Mouse (Mus musculus) limb, embryonic 11.5 days (tissue): ENCODE data around the gene Cacna2d4. TPM values are rescaled to one million over a fixed set of nuclear protein-coding genes. Genes with fewer than 3 reads are reported as not detected.

Experiments
- ATAC-seq: fragments of 200-750 bp; cut with Nextera tagmentation; 2 replicates; pipeline ENCODE4 v1.8.0; 2017; ENCODE audit warnings: low read depth; ENCODE audit not compliant: insufficient number of reproducible peaks, low FRiP score, low TSS enrichment
- DNase-seq: peaks from one replicate; pipeline ENCODE4 v3.0.0-alpha.2; 2015; ENCODE audit warnings: low spot score
- H3K27ac ChIP-seq: fragments of 300-500 bp; sonication (generic); replicated peaks from 2 replicates; pipeline ENCODE4 v1.5.1; 2014; ENCODE audit warnings: low read depth, mild to moderate bottlenecking, low read length
- H3K27me3 ChIP-seq: fragments of 300-500 bp; sonication (generic); 2 replicates; pipeline ENCODE4 v1.6.1; 2014; ENCODE audit warnings: mild to moderate bottlenecking, low read length, mixed read lengths; ENCODE audit not compliant: control insufficient read depth, insufficient read depth
- H3K36me3 ChIP-seq: fragments of 300-500 bp; sonication (generic); 2 replicates; pipeline ENCODE4 v1.6.1; 2014; ENCODE audit warnings: mild to moderate bottlenecking, low read length, moderate library complexity, mixed read lengths; ENCODE audit not compliant: control insufficient read depth, insufficient read depth
- H3K4me1 ChIP-seq: fragments of 300-500 bp; sonication (generic); 2 replicates; pipeline ENCODE4 v1.6.1; 2014; ENCODE audit warnings: low read length, mixed read lengths; ENCODE audit not compliant: control insufficient read depth, insufficient read depth
- H3K4me2 ChIP-seq: fragments of 300-500 bp; sonication (generic); 2 replicates; pipeline ENCODE4 v1.6.1; 2014; ENCODE audit warnings: low read depth, mild to moderate bottlenecking, moderate library complexity; ENCODE audit not compliant: severe bottlenecking
- H3K4me3 ChIP-seq: fragments of 300-500 bp; sonication (generic); 2 replicates; pipeline ENCODE4 v1.5.1; 2014; ENCODE audit warnings: low read depth, low read length
- H3K9ac ChIP-seq: fragments of 300-500 bp; sonication (generic); 2 replicates; pipeline ENCODE4 v1.6.1; 2014; ENCODE audit warnings: mild to moderate bottlenecking, low read length
- H3K9me3 ChIP-seq: fragments of 300-500 bp; sonication (generic); 2 replicates; pipeline ENCODE4 v1.6.1; 2016; ENCODE audit warnings: low read length; ENCODE audit not compliant: control insufficient read depth
- WGBS: fragments of 180-500 bp; shearing (Covaris S2); extraction: QIAGEN DNeasy Blood & Tissue Kit; methylation state at CpG from one replicate; pipeline ENCODE4 v1.1.7; 2014; 5-methylcytosine and 5-hydroxymethylcytosine counted together
- polyA plus RNA-seq: library from polyadenylated mRNA; unstranded; fragments of >200 nt; fragmentation: Nextera tagmentation; extraction: Ambion mirVana; gene quantifications from 2 replicates; pipeline ENCODE4 v1.2.1, GENCODE M21; 2014

The Cacna2d4 gene
- polyA plus RNA-seq, 1 experiment from 2014 or later = 0.03 TPM

GRCm38 (mm10) chr6:119330506-119330905 lies 94.2 kb downstream of the Cacna2d4 start, which contains the start of gene Lrtm2:
Lrtm2 (minus strand) TSS chr6:119330766.
- Histone ChIP-seq H3K9ac (no peak within 1 kb of the TSS; the same call in 1 of the 2 replicates), H3K9me3 (no peaks in the 10 kb centered on the region), H3K36me3 (no peaks in the 10 kb centered on the region), H3K27me3 (peaks cover 37% of the 10 kb centered on the region), H3K4me3 (peak within 1 kb of the TSS; percentile 20), H3K4me2 (peak within 1 kb of the TSS; percentile 39), H3K4me1 (peaks cover 8% of the 10 kb centered on the region; the same call in 1 of the 2 replicates), H3K27ac (no peak within 1 kb of the TSS)
- DNase-seq (peak; percentile 28), ATAC-seq (no peak)
- WGBS = under 1% methylated on average over 31 of the region's 31 CpGs

- no peaks in the 10 kb centered on the region for H3K36me3 ChIP-seq
- H3K4me2 ChIP-seq = no peak overlapping the region
- no peaks in the 10 kb centered on the region for H3K9me3 ChIP-seq
- no peak overlapping the region for H3K9ac ChIP-seq
- no peak overlapping the region for H3K4me3 ChIP-seq
- H3K27ac ChIP-seq = no peak overlapping the region
- DNase-seq (no peak), ATAC-seq (peak; percentile 27; the same call in 1 of the 2 replicates)
- 9% methylated on average over 1 of the region's 1 CpGs for WGBS
- H3K4me1 ChIP-seq = peaks cover 8% of the 10 kb centered on the region; the same call in 1 of the 2 replicates
- peaks cover 37% of the 10 kb centered on the region for H3K27me3 ChIP-seq
Measured at GRCm38 (mm10) chr6:119332111-119332510, 95.8 kb downstream of the Cacna2d4 start.

DNA sequence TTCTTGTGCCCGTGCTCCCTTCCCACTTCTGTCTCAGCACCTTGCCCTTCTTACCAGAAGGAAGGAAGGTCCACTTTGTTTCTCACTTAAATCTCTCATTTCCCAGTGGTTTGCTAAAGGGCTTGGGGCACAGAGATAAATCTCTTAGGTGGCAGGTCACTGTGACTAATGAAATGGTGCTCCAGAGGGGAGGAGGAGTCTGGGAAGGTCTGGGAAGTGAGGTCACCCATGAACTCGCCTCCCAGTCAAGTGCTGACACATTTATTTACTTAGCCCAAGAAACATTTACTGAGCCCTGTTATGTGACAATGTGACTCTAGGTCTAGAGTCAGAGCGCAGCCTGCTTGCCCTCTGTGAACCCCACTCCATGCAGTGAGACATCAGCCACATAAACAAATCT lies 96.9 kb downstream of the Cacna2d4 start:
- ATAC-seq (no peak), DNase-seq (peak; percentile 34)
- Histone ChIP-seq H3K9me3 (no peaks in the 10 kb centered on the region), H3K27ac (no peak overlapping the region), H3K4me2 (no peak overlapping the region), H3K36me3 (no peaks in the 10 kb centered on the region), H3K27me3 (peaks cover 32% of the 10 kb centered on the region), H3K9ac (no peak overlapping the region), H3K4me1 (peaks cover 8% of the 10 kb centered on the region; the same call in 1 of the 2 replicates), H3K4me3 (no peak overlapping the region)
- WGBS = 4% methylated on average over 3 of the region's 3 CpGs

- WGBS = 36% methylated on average over 3 of the region's 3 CpGs
- Histone ChIP-seq H3K4me2 (no peak overlapping the region), H3K36me3 (no peaks in the 10 kb centered on the region), H3K4me1 (peaks cover 8% of the 10 kb centered on the region; the same call in 1 of the 2 replicates), H3K9me3 (no peaks in the 10 kb centered on the region), H3K27me3 (peaks cover 31% of the 10 kb centered on the region), H3K4me3 (no peak overlapping the region), H3K9ac (no peak overlapping the region), H3K27ac (no peak overlapping the region)
- DNase-seq = no peak
- ATAC-seq = no peak
Measured at GRCm38 (mm10) chr6:119333831-119334230, 97.5 kb downstream of the Cacna2d4 start.

DNA sequence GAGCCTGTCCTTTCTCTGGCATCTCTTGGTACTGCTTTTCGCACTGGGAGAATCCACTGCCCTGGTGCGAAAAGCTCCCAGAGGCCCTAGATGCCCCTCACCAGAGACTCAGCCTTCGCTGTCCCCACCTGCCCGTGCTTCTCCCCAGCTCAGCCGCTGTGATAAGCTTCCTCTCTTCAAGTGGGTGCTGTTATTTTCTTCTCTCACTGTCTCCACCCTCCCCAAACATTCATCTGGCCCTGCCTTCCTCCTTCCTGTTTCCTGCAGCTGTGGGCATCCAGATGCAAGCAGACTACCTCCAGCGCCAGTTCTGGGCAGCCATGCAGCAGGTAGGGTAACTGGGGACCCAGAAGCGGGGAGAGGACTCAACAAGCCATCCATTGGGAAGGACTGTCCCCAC lies 99.8 kb downstream of the Cacna2d4 start:
- Histone ChIP-seq H3K4me1 (no peaks in the 10 kb centered on the region), H3K36me3 (no peaks in the 10 kb centered on the region), H3K27me3 (peaks cover 9% of the 10 kb centered on the region), H3K4me3 (no peak overlapping the region), H3K9me3 (no peaks in the 10 kb centered on the region), H3K9ac (no peak overlapping the region), H3K27ac (no peak overlapping the region), H3K4me2 (no peak overlapping the region)
- ATAC-seq (no peak), DNase-seq (no peak)
- WGBS = 84% methylated on average over 7 of the region's 7 CpGs

GRCm38 (mm10) chr6:119337287-119337686 lies 101.0 kb downstream of the Cacna2d4 start:
- no peak overlapping the region for H3K27ac ChIP-seq
- H3K27me3 ChIP-seq = no peaks in the 10 kb centered on the region
- 73% methylated on average over 3 of the region's 3 CpGs for WGBS
- no peak overlapping the region for H3K4me3 ChIP-seq
- no peak overlapping the region for H3K9ac ChIP-seq
- ATAC-seq = no peak
- no peak for DNase-seq
- no peaks in the 10 kb centered on the region for H3K4me1 ChIP-seq
- no peaks in the 10 kb centered on the region for H3K9me3 ChIP-seq
- no peaks in the 10 kb centered on the region for H3K36me3 ChIP-seq
- no peak overlapping the region for H3K4me2 ChIP-seq

- DNase-seq = no peak
- Histone ChIP-seq H3K27ac (no peak overlapping the region), H3K4me1 (no peaks in the 10 kb centered on the region), H3K27me3 (no peaks in the 10 kb centered on the region), H3K36me3 (no peaks in the 10 kb centered on the region), H3K9ac (no peak overlapping the region), H3K9me3 (no peaks in the 10 kb centered on the region), H3K4me3 (no peak overlapping the region), H3K4me2 (no peak overlapping the region)
- WGBS = 44% methylated on average over 11 of the region's 11 CpGs
- ATAC-seq = no peak
Measured at GRCm38 (mm10) chr6:119338121-119338912, 102.0 kb downstream of the Cacna2d4 start.

DNA sequence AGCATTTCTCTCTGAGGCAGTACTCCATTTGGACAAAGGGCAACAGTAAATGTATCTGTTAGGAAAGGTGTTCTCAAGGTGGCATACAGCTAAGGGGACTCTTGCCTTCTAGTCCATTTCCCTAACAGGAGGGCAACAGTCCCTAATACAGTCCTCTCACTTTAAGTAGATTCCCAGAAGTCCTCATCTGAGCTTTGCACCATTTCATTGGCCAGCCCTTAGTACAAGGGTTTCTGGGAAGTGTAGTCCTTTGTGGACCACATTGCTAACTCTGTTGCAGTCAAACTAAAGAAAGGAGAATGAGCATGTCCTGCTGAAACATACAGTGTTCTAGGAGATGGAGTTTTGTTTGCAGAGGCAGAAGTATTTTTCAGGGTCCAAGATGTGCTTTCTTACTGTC lies 105.1 kb downstream of the Cacna2d4 start:
- Histone ChIP-seq H3K4me3 (no peak overlapping the region), H3K27ac (no peak overlapping the region), H3K4me1 (no peaks in the 10 kb centered on the region), H3K27me3 (no peaks in the 10 kb centered on the region), H3K4me2 (no peak overlapping the region), H3K9ac (no peak overlapping the region), H3K36me3 (no peaks in the 10 kb centered on the region), H3K9me3 (no peaks in the 10 kb centered on the region)
- no peak for DNase-seq
- no peak for ATAC-seq
